Mouse (Mus musculus) heart, adult 11 months (tissue): Measurements from ENCODE around the gene Gsx1.

Experiments
- DNase-seq: peaks from one replicate; pipeline ENCODE4 v3.0.0; 2022

Gene Gsx1

DNA sequence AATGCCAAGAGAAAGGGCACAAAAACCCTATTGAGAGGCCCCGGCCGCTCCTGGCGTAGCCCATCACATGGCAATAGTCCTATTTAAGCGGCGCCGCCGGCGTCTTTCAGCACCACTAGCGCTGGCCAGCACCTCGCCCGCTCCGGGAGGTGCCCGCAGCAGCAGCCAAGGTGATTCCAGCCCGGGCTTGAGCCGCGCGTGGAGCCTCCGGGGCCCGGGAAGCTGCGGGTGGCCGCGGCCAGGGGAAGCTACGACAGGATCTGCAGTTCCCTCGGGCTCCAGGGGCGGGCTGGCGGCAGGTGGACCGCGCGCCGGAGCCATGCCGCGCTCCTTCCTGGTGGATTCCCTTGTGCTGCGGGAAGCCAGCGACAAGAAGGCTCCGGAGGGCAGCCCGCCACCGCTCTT is at the start of gene Gsx1:
Gene Gsx1, plus strand, starts transcription at position 126 of the 405 bp plus-strand sequence.
- DNase-seq = no peak

DNA sequence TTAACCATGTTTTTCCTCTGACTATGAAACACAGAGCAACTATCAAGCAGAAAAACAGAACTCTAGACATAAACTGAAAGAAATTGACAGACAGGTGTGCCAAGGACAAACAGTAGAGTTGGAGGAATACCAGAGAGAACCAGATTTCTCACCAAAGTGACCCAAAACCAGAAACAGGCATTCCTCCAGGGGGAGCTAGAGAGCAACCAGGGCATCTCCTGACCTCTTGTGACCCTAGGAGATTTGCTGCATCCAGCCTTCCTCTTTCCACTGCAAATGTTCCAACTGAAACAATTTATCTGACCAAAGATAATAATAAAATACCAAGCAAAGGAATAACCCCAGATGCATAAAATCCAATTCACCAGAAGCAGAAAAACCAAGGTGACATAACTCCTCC is 41.2 kb upstream of the Gsx1 start:
- no peak for DNase-seq

DNA sequence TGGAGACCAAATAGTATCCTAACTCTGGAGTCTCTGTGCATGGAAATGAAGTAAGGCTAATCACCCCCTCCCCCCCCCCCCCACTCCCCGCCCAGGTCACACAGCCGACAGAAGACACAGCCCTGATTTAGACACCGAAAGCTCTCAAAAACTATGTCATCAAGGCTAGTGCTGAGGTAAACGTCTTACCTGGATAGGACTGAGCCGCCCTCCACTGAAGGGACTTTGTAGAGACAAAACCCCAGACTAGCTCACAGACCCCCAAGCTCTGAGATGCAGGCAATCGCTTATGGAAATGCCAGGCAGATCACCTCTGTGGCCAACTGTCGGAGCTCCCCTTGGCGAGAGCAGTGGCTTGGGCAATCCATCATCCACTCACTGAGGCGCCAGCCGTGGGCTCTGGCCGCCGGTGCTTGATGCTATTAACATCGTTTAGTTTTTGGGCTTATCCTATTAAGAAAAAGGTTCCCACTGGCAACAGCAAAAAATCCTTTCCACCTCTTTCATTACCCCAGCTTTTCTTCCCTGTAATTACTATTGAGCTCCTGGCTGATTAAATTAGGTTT is 33.6 kb upstream of the Gsx1 start:
- no peak for DNase-seq

DNA sequence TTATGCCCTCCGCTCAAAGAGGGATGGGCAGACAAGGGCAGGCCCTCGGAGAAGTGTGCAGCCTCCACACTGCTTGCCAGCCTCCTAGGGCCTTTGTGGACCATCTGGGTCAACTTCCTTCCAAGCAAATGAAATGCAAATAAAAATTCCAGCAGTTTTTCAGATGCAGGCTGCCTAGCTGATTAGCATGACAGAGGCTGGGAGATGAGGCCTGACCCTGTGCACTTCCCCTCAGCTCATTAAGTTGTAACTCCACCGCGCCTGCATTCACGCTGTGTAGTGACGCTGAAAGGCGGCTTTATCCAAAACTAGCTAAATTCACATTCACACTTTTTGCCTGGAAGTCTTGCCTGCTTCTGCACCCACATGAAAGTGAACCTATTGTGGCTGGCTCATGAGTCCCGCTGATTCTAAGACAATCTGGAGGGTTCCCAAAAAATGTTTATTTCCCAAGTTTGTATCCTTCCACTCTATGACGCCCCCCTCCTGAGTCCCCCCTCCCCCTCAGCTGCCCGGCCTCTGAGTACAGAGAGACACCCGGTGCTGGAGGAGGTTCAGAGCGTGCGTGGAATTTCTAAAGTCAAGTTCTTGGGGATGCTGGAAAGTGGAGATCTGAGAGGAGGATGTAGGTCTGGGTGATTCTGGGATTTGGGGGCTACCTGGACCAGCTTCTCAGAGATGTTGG is 32.9 kb upstream of the Gsx1 start:
- no peak for DNase-seq

DNA sequence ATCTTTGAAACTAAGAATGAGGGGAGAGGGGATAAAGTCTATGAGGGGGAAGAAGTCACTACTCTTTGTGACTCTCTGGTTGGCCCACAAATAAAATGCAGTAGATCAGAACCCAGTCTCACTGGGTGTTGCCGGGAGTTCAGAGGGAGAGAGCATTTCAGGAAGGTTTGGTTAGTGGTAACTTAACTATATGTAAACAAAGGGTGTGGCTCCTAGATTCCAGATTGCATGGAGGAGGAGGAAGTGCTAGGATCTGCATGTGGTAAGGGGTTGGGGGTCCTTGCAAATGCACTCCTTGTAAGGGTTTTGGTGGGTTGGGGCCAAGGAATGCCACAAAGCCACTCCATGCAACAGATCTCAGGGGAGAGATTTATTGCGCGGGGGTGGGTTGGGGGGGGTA is 32.1 kb upstream of the Gsx1 start:
- no peak for DNase-seq

DNA sequence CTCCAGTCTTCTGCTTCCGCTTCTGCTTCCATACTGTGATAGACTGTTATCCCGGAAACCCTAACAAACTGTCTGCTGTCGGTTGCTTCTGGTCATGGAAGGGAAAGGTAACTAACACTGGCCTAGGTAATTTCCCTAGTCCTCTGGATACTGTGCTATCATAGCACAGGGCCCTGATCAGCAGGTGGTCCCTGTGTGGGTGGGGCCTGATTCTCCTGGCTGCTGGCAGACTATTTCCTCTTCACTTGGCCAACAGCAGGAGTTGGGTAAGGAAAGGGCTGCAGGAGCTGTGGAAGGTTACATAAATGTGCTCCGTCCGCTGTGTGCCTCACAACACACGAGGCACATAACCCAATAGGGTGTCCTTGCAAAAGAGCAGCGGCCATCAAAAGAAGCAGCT is 31.1 kb upstream of the Gsx1 start:
- DNase-seq = no peak

DNA sequence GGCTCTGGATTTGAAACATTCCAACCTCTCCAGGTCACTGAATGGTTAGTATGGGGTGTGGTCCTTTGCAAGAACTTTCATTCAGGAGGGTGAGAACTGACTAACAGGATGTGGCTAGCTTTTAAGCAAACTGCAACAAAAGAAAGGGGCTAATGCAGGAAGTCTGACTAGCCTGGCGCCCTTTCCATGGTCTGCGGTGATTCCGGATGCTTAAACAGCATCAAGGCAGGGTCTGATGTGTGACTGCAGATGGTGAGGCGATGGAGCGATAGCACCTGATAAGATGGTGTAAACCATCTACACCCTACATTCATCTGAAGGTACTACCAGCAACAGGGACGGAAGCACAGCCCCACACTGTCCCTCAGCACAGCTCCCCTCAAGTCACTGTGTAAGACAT is 29.2 kb upstream of the Gsx1 start:
- no peak for DNase-seq

DNA sequence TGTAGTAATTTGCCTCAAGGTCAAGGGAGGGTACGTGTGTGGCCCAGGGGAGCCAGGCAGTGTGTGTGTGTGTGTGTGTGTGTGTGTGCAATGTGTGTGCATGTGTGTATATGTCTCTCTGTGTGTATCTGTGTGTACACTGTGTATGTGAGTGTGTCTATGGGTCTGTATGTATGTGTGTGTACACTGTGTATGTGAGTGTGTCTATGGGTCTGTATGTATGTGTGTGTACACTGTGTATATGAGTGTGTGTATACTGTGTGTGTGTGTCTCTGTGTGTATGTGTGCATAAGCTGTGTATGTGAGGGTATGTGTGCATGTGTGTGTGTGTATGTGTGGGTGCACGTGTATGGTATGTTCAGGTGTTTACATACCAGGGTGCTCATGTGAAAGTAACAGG is 28.7 kb upstream of the Gsx1 start:
- no peak for DNase-seq

DNA sequence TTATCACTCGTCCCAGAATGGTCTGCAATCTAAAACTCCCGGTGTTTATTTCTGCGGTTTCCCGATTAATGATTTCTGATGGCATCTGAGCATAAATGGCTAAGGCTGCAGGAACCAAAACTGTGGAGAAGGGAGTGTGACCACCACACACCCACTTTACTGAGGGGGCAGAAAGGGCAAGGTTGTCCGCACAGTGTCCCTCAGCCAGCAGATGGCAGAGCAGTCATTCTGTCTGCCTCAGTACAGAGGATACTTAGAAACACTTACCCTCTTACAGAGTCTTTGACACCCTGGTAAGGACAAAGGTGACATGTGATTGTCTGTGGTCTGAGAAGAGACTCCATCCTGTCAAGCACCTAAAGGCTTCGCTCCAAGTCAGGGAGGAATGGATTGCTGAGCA is 23.4 kb upstream of the Gsx1 start:
- no peak for DNase-seq

DNA sequence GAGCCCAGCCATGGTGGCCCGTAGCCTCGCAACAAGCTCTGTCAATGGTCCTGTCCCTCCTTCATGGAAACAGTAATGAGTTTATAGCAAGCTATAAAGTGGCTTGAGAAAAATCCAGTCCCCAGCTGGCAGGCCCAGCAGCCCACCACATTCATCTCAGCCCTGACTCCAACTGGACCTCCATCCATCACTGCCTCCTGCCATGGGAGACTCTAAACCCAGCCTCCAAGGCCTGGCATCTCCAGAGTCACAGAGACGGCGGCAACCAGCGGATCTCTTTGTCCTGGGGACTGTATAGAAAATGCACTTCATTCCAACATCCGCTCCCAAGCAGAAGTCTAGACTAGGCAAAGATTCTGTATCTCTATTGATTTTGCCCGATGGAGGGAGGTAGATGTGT is 18.4 kb upstream of the Gsx1 start:
- peak; percentile 41 for DNase-seq

DNA sequence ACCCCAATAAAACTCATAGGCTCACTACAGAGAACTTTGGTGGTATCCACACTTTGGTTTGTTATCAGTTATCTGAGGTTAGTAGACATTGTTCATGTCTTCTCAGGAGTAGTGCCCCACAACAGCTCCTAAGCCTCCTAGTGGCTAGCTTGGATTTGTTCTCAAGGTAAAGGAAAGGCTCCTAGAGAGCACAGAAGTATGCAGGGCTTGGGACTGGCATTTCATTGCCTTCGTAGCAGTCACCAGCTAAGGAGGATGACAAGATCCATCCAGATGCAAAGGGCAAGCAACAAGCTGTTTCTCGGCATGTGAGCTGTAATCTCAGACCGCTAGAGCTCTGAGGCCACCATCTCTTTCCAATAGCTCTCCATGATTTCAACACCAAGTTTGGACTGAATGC is 14.4 kb upstream of the Gsx1 start:
- DNase-seq = no peak

DNA sequence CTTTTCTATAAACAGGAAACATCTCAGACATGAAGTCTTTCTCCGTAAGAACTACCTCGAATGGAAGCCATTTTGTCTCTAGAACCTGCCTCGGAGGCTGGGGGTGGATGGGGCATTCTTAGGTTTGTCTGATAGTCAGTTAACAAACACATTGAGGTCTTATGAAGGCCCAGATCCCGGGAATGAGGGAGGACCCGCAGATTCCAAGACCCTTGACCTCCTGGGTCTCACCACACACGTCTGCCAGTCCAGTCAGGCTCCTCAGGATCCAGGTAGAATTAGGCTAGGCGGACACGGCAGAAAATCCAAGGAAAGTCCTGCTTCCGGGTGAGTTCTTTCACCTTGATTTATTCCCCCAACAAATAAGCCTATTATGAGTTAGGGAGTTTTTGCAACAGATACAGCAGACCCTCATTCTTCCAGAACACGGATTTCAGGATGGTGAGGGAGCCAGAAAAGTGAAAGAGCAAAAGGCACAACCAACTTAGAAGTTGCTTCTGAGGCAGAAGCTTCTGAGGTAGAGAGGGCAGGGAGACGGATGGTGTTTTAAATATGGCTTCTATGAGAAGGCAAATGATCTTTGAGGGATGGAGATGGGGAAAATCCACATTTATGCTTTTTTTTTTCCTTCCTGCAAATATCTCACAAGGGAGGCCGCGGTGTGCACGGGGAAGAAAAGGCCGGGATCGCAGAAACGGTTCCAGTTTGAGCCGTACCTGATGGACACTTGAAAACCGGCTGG is 3.2 kb upstream of the Gsx1 start:
- DNase-seq = no peak

DNA sequence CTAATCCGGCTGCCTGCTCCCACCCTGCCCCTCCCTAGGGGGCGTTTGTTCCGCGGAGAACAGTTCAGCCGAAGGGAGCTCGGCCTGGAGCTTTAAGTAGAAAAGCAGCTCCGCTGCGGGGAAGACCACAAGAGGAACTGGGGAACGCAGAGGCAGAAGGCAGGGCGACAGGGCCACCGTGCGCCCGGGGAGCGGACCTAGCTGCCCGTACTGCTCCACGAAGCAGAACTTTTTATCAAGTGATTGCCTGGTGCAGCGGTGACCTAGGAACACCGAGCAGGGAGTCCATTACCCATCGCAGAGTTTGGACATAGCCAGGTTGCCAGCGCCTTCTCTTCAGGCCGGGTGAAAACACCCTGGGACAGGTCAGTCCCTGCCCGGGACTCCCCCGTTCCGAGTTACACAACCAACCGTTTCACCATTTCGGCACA is 2.5 kb upstream of the Gsx1 start:
- no peak for DNase-seq

DNA sequence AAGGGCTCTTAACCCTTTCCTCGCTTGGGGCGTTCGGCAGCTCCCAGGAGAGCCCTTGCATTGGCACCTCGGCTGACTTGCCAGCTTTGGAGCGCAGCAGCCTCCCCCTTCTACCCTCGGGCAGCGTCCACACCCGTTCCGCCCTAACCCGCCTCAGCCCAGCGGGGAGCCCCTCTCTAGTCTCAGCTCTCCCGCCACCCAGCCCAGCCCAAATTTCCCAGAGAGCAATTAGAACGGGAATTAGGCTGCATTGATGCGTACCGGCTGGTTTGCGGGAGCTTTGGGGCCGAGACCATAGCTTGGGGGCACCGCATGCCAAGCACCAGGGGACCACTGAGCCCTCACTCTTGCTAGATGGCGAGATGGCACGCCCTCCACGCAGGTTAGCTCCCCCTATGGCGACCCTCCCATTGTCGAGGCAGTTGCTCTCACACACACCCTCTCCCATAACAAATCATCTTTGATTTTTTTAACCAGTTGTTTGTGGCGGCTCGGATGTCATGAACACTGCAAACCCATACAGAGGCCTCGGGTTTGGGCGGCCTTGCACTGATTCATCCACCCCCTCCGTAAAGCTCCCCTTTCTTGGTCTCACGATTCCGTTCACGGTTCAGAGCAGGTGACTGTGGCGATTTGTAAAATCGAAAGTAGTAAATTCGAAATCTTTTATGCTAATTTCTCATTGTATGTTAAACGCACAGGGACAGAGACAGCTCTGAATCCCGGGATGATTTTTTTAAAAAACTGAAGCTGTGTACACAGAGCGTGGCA is 1.5 kb upstream of the Gsx1 start:
- no peak for DNase-seq

DNA sequence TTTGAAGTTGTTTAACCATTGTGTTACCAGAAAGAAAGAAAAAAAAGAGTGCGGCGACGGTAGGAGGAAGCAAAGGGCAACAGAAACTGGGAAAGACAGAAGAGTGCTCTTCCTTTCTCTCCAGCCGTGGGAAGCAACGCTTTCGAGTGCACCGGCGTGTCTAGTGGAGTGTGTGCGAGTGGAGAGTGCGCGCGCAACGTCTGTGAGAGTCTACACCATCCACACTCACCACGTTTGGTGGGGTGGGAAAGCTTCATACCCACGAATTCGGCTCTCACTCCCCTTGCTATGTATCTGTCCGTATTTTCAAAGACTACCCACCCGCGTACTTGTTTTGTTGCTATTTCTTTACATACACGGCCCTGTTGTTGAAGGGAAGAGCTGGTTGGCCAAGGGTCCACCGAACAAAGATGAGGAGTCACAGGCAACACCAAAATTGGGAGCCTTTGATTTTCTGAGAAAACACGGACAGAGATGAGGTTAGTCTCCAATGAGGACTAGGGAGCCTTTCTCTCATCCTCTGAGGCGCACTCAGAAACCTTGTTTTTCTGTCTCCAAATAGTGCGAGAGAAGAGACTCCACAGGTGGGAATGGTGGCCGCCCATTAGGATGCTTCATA is 835 bp upstream of the Gsx1 start:
- DNase-seq = no peak

DNA sequence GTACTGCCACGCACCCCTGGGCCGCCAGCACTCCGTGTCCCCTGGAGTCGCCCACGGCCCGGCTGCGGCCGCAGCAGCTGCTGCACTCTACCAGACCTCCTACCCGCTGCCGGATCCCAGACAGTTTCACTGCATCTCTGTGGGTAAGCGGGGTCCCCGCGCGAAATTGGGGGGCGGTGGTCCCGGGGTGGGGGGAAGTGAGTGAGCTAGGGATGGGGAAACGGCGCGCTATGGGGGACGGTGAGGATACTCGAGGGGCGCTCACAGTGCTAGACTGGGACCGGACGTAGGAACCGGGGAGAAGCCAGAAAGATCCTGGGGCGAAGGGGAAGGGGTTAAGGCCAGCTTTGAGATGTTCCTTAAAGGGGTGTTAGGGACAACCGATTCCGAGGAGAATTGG is 660 bp downstream of the Gsx1 start:
- DNase-seq = no peak

DNA sequence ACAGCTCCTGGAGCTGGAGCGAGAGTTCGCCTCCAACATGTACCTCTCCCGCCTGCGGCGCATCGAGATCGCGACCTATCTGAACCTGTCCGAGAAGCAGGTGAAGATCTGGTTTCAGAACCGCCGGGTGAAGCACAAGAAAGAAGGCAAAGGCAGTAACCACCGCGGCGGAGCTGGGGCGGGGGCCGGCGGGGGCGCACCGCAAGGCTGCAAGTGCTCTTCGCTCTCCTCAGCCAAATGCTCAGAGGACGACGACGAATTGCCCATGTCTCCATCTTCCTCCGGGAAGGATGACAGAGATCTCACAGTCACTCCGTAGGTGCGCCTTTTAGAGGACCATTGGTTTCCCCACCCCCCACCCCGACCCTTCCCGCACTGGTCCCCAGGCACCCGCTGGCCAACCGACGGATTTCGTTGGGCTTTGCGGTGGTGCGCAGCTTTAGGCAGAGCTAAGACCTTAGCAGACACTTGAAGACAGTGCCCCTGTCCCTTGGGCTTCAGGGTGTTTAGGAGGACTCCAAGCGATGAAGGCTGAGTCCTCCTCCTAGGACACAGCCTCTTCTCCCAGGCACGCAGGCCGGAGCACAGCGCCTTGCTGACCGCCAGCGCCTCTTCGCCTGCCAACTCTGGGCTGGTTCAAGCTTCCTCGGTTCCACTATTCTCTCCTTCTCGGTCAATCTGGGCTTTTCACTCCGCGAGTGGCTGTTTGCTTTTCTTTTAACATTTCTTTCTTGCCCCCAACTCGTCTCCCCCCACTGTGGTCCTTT is 1.5 kb downstream of the Gsx1 start:
- DNase-seq = no peak

DNA sequence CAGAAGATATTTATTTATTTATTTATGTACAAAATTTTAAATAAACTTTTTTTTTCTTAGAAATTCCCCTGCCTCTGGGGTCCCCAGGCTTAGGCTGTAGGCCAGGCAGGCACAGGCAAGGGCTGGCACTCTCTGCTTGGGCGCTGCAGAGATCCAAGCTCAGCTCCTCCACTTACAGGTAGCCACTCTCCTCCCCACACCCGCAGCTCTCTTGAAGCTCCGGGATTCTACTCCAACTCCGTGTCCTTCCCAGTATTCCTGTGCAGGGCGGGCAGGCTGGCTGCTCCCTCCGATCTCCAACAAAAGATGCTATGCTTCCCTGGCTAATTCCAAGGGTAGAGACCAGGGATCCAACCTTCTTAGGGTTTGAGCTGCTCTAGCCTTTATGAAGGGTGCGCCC is 2.4 kb downstream of the Gsx1 start:
- DNase-seq = no peak

DNA sequence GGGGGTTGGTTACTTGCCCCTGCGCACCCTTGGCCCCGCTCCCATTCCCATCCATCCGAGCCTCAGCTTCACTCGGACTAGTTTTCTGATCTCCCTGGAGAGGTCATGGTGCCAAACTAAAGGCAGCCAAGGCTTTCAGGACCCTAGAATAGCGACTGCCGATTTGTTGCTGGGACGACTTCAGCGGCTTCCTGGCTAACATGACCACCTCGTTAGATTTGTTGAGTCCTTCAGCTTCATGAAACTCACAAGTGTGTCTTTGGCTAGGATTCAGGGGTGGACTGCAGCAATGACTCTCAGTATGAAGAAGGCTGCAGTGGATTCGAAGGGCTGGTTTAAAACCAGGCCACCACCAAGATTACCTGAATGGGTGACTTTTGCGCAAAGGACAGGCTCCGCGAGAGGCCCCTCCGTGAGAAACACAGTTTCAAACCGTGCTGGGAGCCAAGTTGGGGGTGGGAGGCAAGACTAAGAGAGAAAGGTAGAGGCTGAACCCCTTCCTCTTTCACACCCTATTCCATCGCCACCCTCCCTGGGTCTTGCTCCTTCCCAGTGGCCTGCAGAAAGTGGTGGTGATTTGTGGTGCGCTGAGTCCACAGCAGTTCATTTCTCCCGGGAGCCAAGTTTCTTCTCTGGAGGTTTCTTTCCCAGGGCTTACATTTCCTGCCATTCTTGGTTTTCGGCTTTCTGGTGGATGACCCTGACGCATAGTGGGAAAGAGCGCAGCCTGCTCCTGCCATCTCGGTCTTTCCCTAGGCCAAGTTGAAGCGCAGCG is 3.5 kb downstream of the Gsx1 start:
- DNase-seq = no peak

DNA sequence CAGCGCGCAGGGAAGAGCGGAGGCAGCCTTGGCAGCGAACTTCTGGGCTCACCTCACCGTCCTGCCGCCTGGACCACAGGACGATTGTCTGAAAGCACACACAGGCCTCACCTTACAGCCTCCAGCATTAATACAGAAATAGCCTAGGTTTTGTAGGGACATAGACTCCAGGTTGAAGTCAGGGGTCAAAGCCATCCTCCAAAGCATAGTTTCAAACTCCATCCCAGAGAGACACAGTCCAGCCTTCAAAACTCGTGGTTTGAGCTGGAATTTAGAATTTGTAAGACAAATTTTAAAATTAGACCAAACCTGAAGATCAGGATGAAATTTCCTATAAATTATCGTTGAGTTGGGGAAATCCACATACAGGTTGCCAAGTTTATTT is 4.1 kb downstream of the Gsx1 start:
- DNase-seq = no peak

DNA sequence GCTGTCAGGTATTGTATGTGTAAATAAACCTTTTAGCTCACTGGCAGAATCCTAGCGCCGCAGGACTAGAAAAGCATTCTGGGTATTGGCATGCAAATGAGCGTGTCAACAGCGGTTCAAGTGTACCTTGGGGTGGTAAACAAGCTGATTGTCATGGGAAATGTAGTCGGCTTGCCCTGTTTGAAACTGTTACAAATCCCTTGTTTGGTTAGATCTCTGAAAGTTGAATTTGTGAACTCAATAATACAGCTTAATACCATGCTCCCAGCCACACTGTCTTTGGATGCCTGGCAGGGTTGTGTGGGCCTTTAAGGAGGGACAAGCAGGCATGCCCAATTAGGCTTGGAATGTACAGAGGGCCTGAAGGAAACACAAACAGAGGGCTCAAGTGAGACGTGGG is 16.4 kb downstream of the Gsx1 start:
- DNase-seq = no peak

DNA sequence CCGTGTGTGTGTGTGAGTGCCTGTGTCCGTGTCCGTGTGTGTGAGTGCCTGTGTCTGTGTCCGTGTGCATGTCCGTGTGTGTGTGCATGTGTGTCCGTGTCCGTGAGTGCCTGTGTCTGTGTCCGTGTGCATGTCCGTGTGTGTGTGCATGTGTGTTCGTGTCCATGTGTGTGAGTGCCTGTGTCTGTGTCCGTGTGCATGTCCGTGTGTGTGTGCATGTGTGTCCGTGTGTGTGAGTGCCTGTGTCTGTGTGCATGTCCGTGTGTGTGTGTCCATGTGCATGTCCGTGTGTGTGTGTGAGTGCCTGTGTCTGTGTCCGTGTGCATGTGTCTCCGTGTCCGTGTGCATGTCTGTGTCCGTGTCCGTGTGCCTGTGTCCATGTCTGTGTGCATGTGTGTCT is 19.4 kb downstream of the Gsx1 start:
- DNase-seq = no peak
